Mouse (Mus musculus) kidney, embryonic 16.5 days (tissue): Measurements from ENCODE around the gene Alpk1. TPM values are rescaled to one million over a fixed set of nuclear protein-coding genes. Genes with fewer than 3 reads are reported as not detected.
A peak's percentile ranks its signal among the peaks of the same experiment; 100 is the strongest.

ENCODE experiments used
- ATAC-seq: fragments of 200-750 bp; cut with Nextera tagmentation; 2 replicates; pipeline ENCODE4 v1.8.0; 2017; ENCODE audit warnings: moderate TSS enrichment; ENCODE audit not compliant: low FRiP score, low TSS enrichment
- H3K27ac ChIP-seq: fragments of 300-500 bp; sonication (generic); 2 replicates; pipeline ENCODE4 v1.5.1; 2014; ENCODE audit warnings: low read length
- H3K27me3 ChIP-seq: fragments of 300-500 bp; sonication (generic); 2 replicates; pipeline ENCODE4 v1.6.1; 2014; ENCODE audit warnings: low read length, control low read depth, mixed read lengths; ENCODE audit not compliant: insufficient read depth
- H3K36me3 ChIP-seq: fragments of 300-500 bp; sonication (generic); 2 replicates; pipeline ENCODE4 v1.6.1; 2014; ENCODE audit warnings: low read length, control low read depth, mixed read lengths; ENCODE audit not compliant: insufficient read depth
- H3K4me1 ChIP-seq: fragments of 300-500 bp; sonication (generic); 2 replicates; pipeline ENCODE4 v1.6.1; 2014; ENCODE audit warnings: low read length, control low read depth, mixed read lengths; ENCODE audit not compliant: insufficient read depth
- H3K4me2 ChIP-seq: fragments of 300-500 bp; sonication (generic); replicated peaks from 2 replicates; pipeline ENCODE4 v1.6.1; 2014; ENCODE audit warnings: low read depth, low read length
- H3K4me3 ChIP-seq: fragments of 300-500 bp; sonication (generic); 2 replicates; pipeline ENCODE4 v1.5.1; 2014; ENCODE audit warnings: mild to moderate bottlenecking, low read length
- H3K9ac ChIP-seq: fragments of 300-500 bp; sonication (generic); replicated peaks from 2 replicates; pipeline ENCODE4 v1.6.1; 2014; ENCODE audit warnings: low read length
- H3K9me3 ChIP-seq: fragments of 300-500 bp; sonication (generic); 2 replicates; pipeline ENCODE4 v1.6.1; 2016; ENCODE audit warnings: low read length, control low read depth
- WGBS: fragments of 180-500 bp; shearing (Covaris S2); extraction: QIAGEN DNeasy Blood & Tissue Kit; methylation state at CpG from one replicate; pipeline ENCODE4 v1.1.7; 2014; 5-methylcytosine and 5-hydroxymethylcytosine counted together
- polyA plus RNA-seq: library from polyadenylated mRNA; unstranded; fragments of >200 nt; fragmentation: Nextera tagmentation; extraction: Ambion mirVana; gene quantifications from 2 replicates; pipeline ENCODE4 v1.2.1, GENCODE M21; 2015

The Alpk1 gene
- polyA plus RNA-seq, 1 experiment from 2014 or later = 1.2 TPM

DNA sequence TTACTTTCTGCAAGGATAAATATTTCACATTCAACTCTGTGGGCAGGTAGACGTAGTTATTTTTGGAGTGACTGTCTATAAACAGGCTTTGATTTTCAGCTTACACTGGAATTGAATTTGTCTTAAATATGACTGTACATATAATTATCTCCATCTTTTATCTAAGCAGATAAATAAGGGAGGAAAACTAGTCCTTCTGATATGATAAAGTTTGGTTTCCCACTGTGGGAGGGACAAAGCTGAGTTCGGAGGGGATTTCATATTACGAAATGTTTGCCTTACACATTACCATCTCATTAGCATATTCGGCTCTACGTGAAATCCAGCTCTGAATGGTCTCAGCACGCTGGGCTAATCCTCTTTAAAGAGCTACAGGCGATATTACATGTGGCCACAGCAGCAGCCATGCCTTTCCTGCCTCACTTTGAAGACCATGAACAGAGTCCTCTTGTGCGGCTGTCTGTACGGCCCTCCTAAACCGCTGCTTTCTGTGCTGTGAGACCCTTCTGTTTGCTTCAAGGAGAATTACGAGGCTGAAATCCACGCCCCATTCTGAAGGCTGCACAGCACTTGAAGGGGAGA, 30.3 kb downstream of the Alpk1 start:
- Histone ChIP-seq H3K27ac (no peak overlapping the region), H3K36me3 (no peaks in the 10 kb centered on the region), H3K9ac (no peak overlapping the region), H3K9me3 (peaks cover 3% of the 10 kb centered on the region; the same call in 1 of the 2 replicates), H3K4me3 (peak overlapping the region; percentile 19), H3K4me2 (peak overlapping the region; percentile 37), H3K27me3 (peaks cover 58% of the 10 kb centered on the region), H3K4me1 (peaks cover 4% of the 10 kb centered on the region; the same call in 1 of the 2 replicates)
- ATAC-seq = no peak; the same call in 1 of the 2 replicates
- 17% methylated on average over 12 of the region's 12 CpGs for WGBS

DNA sequence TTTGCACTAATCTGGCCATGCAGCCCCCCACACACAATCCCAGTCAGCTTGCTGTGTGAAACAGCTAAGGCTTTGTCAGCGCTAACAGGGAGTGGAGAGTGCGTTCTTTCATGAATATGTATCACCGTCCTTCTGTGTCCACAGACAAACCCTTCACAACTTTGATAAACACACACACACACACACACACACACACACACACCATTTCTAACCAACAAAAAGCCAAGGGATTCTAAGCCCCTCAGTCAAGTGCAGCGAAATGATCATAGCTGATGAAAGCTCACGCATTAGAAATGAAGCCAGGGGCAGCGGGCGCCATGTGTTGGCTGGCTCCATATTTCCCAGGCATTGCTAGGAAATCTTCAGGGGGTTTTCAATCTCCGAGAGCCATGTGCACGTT, 31.1 kb downstream of the Alpk1 start:
- H3K27ac ChIP-seq = no peak overlapping the region
- peak overlapping the region; percentile 3; the same call in 1 of the 2 replicates for H3K4me3 ChIP-seq
- H3K9ac ChIP-seq = no peak overlapping the region
- no peak for ATAC-seq
- peaks cover 3% of the 10 kb centered on the region; the same call in 1 of the 2 replicates for H3K9me3 ChIP-seq
- 25% methylated on average over 9 of the region's 9 CpGs for WGBS
- no peaks in the 10 kb centered on the region for H3K36me3 ChIP-seq
- peaks cover 54% of the 10 kb centered on the region for H3K27me3 ChIP-seq
- H3K4me2 ChIP-seq = no peak overlapping the region
- H3K4me1 ChIP-seq = peaks cover 4% of the 10 kb centered on the region; the same call in 1 of the 2 replicates

DNA sequence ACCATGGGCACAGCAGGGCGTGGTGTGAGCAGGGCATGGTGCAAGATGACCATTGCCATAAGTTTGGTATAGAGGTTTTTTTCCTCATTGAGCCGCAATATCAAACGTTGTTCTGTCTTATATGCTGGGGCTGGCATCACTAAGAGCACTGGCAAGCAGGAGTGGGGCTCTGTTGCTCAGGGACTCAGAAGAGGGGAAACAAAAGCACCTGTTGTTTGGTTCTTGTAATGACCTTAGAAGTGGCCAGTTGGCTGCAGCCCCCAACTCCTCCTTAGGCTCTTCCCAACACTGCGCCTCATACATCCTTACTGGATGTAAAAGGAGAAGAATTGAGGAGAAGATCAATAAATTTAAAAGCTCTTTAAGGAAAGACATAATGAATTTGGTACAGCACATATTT, 31.7 kb downstream of the Alpk1 start:
- ATAC-seq = no peak
- Histone ChIP-seq H3K27ac (no peak overlapping the region), H3K4me1 (peaks cover 4% of the 10 kb centered on the region; the same call in 1 of the 2 replicates), H3K27me3 (peaks cover 48% of the 10 kb centered on the region), H3K9me3 (peaks cover 3% of the 10 kb centered on the region; the same call in 1 of the 2 replicates), H3K36me3 (no peaks in the 10 kb centered on the region), H3K4me2 (no peak overlapping the region), H3K9ac (no peak overlapping the region), H3K4me3 (no peak overlapping the region)
- WGBS = 64% methylated on average over 4 of the region's 4 CpGs

DNA sequence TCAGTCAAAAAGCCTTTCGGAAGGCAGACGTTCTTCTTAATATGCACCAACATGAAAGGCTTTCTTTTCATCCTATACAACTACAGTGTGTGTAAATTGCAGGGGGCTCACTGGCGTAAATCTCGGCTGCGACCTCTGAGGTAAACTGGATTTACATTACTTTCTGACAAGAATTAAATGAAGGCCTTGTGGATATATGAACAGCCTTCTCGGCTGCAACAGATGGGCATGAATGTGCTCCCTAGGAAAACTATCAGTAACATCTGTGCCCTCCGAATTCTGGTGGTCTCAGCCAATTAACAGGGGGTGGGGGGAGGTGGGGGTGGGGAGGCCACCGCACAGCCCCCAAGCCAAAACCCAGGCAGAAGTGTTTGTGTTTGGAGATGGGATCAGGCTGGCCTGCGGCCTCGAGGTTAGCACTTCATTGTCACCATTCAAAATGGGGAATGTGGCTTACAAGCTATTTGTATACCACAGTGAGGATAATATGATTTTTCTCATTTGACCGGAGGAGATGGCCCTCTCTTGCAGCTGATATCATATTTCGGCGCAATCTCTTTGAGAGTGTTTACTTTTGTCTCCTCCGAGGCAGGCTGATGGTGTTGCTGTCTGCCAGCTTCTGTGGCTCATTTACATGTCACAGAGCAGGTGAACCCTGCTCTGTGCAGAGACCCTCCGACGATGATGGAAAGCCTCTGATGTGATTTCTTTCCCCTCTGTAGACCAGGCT, 34.3 kb downstream of the Alpk1 start:
- H3K27me3 ChIP-seq = peaks cover 47% of the 10 kb centered on the region
- ATAC-seq = no peak
- WGBS = 16% methylated on average over 16 of the region's 16 CpGs
- H3K27ac ChIP-seq = no peak overlapping the region
- no peak overlapping the region for H3K4me2 ChIP-seq
- H3K9ac ChIP-seq = no peak overlapping the region
- H3K36me3 ChIP-seq = no peaks in the 10 kb centered on the region
- no peak overlapping the region for H3K4me3 ChIP-seq
- H3K4me1 ChIP-seq = peaks cover 4% of the 10 kb centered on the region; the same call in 1 of the 2 replicates
- peaks cover 6% of the 10 kb centered on the region for H3K9me3 ChIP-seq

DNA sequence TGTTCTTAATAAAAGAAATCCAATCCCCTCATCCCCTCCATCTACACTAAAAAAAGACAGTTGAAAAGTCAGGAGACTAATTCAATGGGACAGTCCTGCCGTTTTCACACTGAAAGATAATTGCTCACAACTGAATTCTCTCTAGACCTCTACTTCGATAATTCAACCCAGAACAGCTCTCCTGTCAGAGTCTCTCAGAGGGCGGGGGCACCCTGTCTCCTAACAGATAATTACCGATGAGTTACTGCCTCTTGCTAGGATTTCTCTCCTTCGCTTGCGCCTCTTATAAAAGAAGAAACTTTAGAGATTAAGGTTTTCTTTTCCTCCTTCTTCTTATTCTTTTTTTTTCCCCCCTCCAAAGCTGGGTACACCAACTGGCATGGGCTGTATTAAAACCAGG, 34.8 kb downstream of the Alpk1 start:
- no peak overlapping the region for H3K4me3 ChIP-seq
- no peaks in the 10 kb centered on the region for H3K36me3 ChIP-seq
- no peak overlapping the region for H3K9ac ChIP-seq
- H3K27ac ChIP-seq = no peak overlapping the region
- H3K4me2 ChIP-seq = no peak overlapping the region
- H3K4me1 ChIP-seq = peaks cover 4% of the 10 kb centered on the region; the same call in 1 of the 2 replicates
- 9% methylated on average over 6 of the region's 6 CpGs for WGBS
- H3K27me3 ChIP-seq = peaks cover 41% of the 10 kb centered on the region
- H3K9me3 ChIP-seq = peaks cover 6% of the 10 kb centered on the region
- ATAC-seq = no peak

DNA sequence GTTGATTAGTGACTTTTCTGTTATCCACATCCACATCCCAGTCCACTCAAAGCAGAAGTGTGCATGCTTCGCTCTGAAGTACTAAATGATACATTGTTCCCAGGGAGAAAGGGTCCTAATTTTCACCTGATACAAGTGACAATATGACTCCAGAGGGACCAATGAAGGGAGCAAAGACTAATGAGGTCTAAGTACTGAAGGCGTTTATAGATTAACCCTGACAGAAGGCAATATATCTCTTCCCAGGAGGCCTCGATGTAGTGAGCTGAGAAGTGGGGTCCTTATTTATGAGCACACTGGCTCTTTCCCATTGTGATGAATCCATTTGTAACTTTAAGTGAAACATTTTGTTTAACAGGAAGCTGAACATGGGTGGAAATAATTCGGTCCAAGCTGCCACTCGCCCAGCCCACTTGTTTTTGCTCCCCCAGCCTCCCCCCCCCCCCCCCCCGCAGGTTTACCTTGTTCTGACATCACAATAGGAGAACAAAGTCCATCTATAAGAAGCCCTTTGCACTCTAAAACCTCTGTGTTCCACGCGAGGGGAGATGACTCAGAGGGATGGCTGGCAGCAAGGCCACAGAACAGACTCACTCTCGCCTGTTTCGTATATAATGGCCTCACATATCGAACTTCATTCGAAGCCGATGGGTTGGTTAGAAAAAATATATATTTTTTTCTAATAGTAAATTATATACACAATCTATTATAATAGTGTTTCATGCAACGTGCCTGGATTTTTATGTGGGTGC, 36.5 kb downstream of the Alpk1 start:
- Histone ChIP-seq H3K4me1 (no peaks in the 10 kb centered on the region), H3K27me3 (peaks cover 26% of the 10 kb centered on the region), H3K27ac (no peak overlapping the region), H3K4me3 (no peak overlapping the region), H3K9me3 (peaks cover 6% of the 10 kb centered on the region), H3K9ac (no peak overlapping the region), H3K4me2 (no peak overlapping the region), H3K36me3 (no peaks in the 10 kb centered on the region)
- WGBS = 67% methylated on average over 13 of the region's 14 CpGs
- ATAC-seq = no peak

DNA sequence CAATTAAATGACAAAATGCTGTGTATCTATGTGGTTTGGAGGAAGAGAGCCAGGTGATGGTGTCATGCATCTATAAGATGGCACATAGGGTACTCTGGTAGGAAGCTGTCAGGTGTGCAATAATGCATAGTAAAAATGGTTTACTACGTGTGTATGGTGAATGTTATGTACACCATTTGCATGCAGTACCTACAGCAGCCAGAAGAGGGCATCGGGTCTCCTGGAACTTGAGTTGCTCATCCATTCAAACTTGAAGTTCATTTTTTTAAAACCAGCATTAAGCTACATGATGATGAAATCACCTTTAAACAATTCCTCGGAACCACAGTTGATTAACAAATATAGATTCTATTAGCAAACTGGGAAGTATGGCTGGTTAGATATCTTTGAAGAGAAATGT, 38.9 kb downstream of the Alpk1 start:
- no peak overlapping the region for H3K4me3 ChIP-seq
- H3K4me1 ChIP-seq = no peaks in the 10 kb centered on the region
- no peaks in the 10 kb centered on the region for H3K36me3 ChIP-seq
- no peak for ATAC-seq
- no peak overlapping the region for H3K4me2 ChIP-seq
- peaks cover 5% of the 10 kb centered on the region; the same call in 1 of the 2 replicates for H3K27me3 ChIP-seq
- H3K9ac ChIP-seq = no peak overlapping the region
- peaks cover 3% of the 10 kb centered on the region; the same call in 1 of the 2 replicates for H3K9me3 ChIP-seq
- 94% methylated on average over 3 of the region's 3 CpGs for WGBS
- no peak overlapping the region for H3K27ac ChIP-seq

DNA sequence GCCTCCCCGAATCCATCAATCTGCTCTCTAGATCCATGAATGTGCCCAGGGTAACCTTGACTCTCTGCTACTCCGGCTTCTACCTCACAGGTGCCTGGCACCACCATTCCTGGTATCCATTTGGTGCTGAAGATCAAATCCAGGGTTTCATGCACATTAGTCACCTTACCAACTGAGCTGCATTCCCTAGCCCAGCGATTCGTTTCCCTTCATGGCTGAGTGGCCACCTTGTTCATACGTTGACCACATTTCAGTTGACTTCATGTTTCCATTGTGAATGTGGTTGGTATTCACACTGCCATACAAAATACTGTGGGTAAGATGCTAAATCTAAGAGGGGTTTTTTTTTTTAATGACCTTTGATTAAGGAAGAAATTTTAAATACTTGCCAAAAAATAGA, 42.5 kb downstream of the Alpk1 start:
- ATAC-seq = no peak
- Histone ChIP-seq H3K4me3 (no peak overlapping the region), H3K9me3 (peaks cover 3% of the 10 kb centered on the region; the same call in 1 of the 2 replicates), H3K27ac (no peak overlapping the region), H3K36me3 (no peaks in the 10 kb centered on the region), H3K4me1 (no peaks in the 10 kb centered on the region), H3K9ac (no peak overlapping the region), H3K27me3 (no peaks in the 10 kb centered on the region), H3K4me2 (no peak overlapping the region)
- WGBS = 71% methylated on average over 5 of the region's 5 CpGs

DNA sequence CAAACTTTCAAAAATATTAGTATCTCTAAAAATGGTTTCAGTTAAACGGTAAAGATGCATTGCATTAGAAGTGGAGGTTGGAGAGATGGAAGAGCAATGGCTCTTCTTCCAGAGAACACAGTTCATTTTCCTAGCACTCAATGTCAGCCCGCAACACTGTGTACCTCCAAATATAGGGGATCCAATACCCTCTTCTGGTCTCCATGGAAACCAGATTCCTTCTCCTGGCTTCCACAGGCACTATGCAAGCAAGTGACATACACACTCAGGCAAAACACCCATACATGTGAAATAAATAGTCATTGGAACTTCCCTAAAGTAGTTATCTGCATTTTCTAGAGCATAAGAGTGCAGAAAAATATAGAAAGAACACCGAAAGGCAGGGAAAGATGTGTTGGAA, 44.9 kb downstream of the Alpk1 start:
- no peaks in the 10 kb centered on the region for H3K4me1 ChIP-seq
- H3K4me3 ChIP-seq = no peak overlapping the region
- H3K9me3 ChIP-seq = no peaks in the 10 kb centered on the region
- H3K9ac ChIP-seq = no peak overlapping the region
- no peak for ATAC-seq
- H3K27me3 ChIP-seq = no peaks in the 10 kb centered on the region
- no peak overlapping the region for H3K4me2 ChIP-seq
- 91% methylated on average over 3 of the region's 3 CpGs for WGBS
- no peak overlapping the region for H3K27ac ChIP-seq
- no peaks in the 10 kb centered on the region for H3K36me3 ChIP-seq
